Mouse (Mus musculus): ENCODE results near the gene Man1b1. TPM values are rescaled to one million over a fixed set of nuclear protein-coding genes. Genes with fewer than 3 reads are reported as not detected.

Gene Man1b1
- polyA plus RNA-seq, 1 experiment = 19.6 TPM

DNA sequence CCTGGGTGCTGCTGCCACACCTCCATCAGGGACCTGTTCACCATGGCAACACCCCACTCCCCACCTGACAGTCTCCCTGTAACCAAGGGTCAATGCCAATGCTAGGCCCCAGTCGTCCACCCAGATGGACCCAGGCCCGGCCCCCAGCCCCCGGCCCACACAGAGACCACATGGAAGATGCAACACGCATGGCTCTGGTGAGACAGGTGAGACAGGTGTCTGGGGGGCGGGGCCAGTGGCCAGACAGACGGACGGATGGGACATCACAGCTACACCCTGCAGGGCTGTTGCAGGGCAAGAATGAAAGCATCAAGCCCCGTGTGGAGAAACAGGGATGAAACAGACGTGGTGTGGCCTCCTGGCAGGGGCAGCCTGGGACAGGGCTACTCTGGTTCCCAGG is 38.4 kb upstream of the Man1b1 start:
- H3K36me3 ChIP-seq (ENCODE audit: control insufficient read depth, insufficient read depth, low read length) = no peaks in the 10 kb centered on the region
- no peaks in the 10 kb centered on the region for H3K4me1 ChIP-seq (ENCODE audit: control insufficient read depth, insufficient read depth, low read length)
- DNase-seq = no peak
- WGBS = 82% methylated on average over 9 of the region's 9 CpGs
- TF ChIP-seq POLR2A (IDR thresholded peaks at IDR 0.05; ENCODE audit: low read depth, low read length) = no peak
- no peak for TF ChIP-seq CTCF (conservative IDR thresholded peaks at IDR 0.05; ENCODE audit: insufficient read depth, insufficient read length, low read depth, low read length)
- no peaks in the 10 kb centered on the region; the same call in 1 of the 2 replicates for H3K27me3 ChIP-seq (replicated peaks; ENCODE audit: control insufficient read depth, insufficient read depth, low read length)
- H3K27ac ChIP-seq (ENCODE audit: insufficient read depth, low read depth, low read length) = no peak overlapping the region
- no peak overlapping the region for H3K4me3 ChIP-seq (ENCODE audit: insufficient read depth, low read depth, low read length)

DNA sequence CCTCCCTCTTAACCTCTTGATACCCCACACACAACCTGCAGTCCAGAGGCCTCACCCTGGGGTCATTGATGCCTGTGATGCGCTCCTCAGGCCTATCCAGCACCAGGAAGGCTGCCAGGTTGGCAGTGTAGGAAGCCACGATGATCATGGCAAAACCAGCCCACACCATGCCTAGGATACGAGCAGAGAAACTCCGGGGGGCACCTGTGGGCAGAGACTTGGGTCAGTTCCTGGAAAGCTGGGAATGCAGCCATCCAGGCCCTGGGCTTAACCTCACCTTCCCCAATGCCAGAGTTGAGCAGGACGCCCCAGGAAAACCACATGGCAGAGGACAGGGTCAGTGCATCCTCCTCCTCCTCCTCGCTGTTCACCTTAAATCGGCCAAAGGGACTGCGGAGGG is 35.0 kb upstream of the Man1b1 start:
- no peaks in the 10 kb centered on the region for H3K4me1 ChIP-seq (ENCODE audit: control insufficient read depth, insufficient read depth, low read length)
- H3K27me3 ChIP-seq (replicated peaks; ENCODE audit: control insufficient read depth, insufficient read depth, low read length) = no peaks in the 10 kb centered on the region; the same call in 1 of the 2 replicates
- no peak overlapping the region for H3K4me3 ChIP-seq (ENCODE audit: insufficient read depth, low read depth, low read length)
- no peak overlapping the region for H3K27ac ChIP-seq (ENCODE audit: insufficient read depth, low read depth, low read length)
- 69% methylated on average over 8 of the region's 8 CpGs for WGBS
- no peaks in the 10 kb centered on the region for H3K36me3 ChIP-seq (ENCODE audit: control insufficient read depth, insufficient read depth, low read length)
- DNase-seq = no peak
- no peak for TF ChIP-seq CTCF (conservative IDR thresholded peaks at IDR 0.05; ENCODE audit: insufficient read depth, insufficient read length, low read depth, low read length)
- no peak for TF ChIP-seq POLR2A (IDR thresholded peaks at IDR 0.05; ENCODE audit: low read depth, low read length)

DNA sequence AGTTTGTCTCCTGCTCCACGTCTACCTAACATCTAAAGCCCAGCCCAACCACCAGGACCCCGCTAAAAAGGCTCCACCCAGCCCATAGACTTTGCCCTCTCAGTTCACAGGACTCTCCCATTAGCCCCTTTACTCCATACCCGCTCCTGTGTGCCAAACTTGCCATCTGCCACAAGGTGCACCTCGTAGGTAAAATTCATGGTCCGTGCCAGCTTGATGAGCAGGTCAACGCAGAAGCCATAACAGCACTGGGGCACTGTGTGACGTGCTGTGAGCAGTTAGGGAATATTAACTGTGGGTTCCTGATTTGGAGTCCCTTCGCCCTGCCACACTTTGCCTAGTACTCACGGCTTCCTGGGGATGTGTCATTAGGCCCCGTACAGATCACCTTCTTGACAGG is 34.1 kb upstream of the Man1b1 start:
- H3K27ac ChIP-seq (ENCODE audit: insufficient read depth, low read depth, low read length) = no peak overlapping the region
- H3K4me1 ChIP-seq (ENCODE audit: control insufficient read depth, insufficient read depth, low read length) = no peaks in the 10 kb centered on the region
- WGBS = 72% methylated on average over 10 of the region's 10 CpGs
- no peaks in the 10 kb centered on the region for H3K36me3 ChIP-seq (ENCODE audit: control insufficient read depth, insufficient read depth, low read length)
- H3K4me3 ChIP-seq (ENCODE audit: insufficient read depth, low read depth, low read length) = no peak overlapping the region
- DNase-seq = no peak
- TF ChIP-seq POLR2A (IDR thresholded peaks at IDR 0.05; ENCODE audit: low read depth, low read length) (no peak), CTCF (conservative IDR thresholded peaks at IDR 0.05; ENCODE audit: insufficient read depth, insufficient read length, low read depth, low read length) (no peak)
- no peaks in the 10 kb centered on the region for H3K27me3 ChIP-seq (replicated peaks; ENCODE audit: control insufficient read depth, insufficient read depth, low read length)

DNA sequence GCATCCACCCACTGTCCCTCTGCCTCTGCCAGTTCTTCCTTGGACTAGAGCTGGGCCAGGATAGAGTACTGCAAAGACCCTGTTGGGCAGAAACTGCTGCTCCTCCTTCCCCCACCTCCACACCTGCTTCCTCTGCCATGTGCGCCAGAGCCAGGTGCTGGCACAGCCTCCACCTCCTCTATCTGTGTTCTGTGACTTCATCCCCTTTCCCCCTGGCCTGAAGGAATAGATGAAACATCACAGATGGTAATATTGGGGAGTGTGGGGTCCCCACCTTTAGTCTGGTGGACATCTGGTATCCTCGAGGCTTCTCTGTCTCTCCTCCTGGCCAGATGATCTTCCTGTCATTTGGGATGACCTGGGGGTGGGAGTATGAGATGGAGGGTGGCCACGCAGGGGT is 28.7 kb upstream of the Man1b1 start:
- WGBS = 62% methylated on average over 3 of the region's 3 CpGs
- Histone ChIP-seq H3K27ac (ENCODE audit: insufficient read depth, low read depth, low read length) (no peak overlapping the region), H3K4me1 (ENCODE audit: control insufficient read depth, insufficient read depth, low read length) (no peaks in the 10 kb centered on the region), H3K4me3 (ENCODE audit: insufficient read depth, low read depth, low read length) (no peak overlapping the region), H3K27me3 (replicated peaks; ENCODE audit: control insufficient read depth, insufficient read depth, low read length) (no peaks in the 10 kb centered on the region), H3K36me3 (ENCODE audit: control insufficient read depth, insufficient read depth, low read length) (no peaks in the 10 kb centered on the region)
- DNase-seq = no peak
- TF ChIP-seq CTCF (conservative IDR thresholded peaks at IDR 0.05; ENCODE audit: insufficient read depth, insufficient read length, low read depth, low read length) (no peak), POLR2A (IDR thresholded peaks at IDR 0.05; ENCODE audit: low read depth, low read length) (no peak)

DNA sequence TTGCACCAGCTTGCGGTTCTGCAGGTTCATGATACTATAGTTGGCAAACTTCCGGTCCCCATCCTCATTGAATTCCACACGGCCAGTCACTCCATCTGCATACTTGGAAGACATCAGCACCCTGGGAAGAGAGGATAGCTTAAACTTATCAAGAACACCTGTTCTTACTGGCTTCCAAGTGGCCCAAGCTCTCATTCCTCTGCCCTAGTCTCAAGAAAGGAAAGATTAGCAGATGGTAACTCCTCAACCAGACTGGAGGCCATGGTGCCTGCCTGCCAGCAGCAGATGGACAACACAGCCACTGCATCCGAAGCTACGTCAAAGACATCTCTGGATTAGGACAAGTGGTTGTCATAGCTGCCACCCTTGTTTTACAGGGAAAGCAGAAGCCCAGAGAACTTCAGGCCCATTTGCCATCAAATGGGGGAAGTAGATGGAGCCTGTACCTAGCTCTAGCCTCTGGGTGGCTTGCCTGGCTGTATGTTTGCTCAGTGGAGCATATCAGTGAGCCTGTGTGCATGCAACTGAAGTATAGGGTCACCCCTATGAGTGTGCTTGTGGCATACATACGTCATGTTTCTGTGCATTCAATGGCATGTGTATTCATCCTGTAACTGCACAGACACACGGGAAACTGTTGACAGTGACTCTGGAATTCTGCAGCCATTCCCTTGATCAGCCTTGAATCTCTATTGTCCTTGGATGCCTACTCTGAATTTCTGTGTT is 28.0 kb upstream of the Man1b1 start:
- Histone ChIP-seq H3K36me3 (ENCODE audit: control insufficient read depth, insufficient read depth, low read length) (no peaks in the 10 kb centered on the region), H3K27me3 (replicated peaks; ENCODE audit: control insufficient read depth, insufficient read depth, low read length) (no peaks in the 10 kb centered on the region), H3K27ac (ENCODE audit: insufficient read depth, low read depth, low read length) (no peak overlapping the region), H3K4me1 (ENCODE audit: control insufficient read depth, insufficient read depth, low read length) (no peaks in the 10 kb centered on the region), H3K4me3 (ENCODE audit: insufficient read depth, low read depth, low read length) (no peak overlapping the region)
- no peak for DNase-seq
- TF ChIP-seq CTCF (conservative IDR thresholded peaks at IDR 0.05; ENCODE audit: insufficient read depth, insufficient read length, low read depth, low read length) (no peak), POLR2A (IDR thresholded peaks at IDR 0.05; ENCODE audit: low read depth, low read length) (no peak)
- 68% methylated on average over 7 of the region's 7 CpGs for WGBS

DNA sequence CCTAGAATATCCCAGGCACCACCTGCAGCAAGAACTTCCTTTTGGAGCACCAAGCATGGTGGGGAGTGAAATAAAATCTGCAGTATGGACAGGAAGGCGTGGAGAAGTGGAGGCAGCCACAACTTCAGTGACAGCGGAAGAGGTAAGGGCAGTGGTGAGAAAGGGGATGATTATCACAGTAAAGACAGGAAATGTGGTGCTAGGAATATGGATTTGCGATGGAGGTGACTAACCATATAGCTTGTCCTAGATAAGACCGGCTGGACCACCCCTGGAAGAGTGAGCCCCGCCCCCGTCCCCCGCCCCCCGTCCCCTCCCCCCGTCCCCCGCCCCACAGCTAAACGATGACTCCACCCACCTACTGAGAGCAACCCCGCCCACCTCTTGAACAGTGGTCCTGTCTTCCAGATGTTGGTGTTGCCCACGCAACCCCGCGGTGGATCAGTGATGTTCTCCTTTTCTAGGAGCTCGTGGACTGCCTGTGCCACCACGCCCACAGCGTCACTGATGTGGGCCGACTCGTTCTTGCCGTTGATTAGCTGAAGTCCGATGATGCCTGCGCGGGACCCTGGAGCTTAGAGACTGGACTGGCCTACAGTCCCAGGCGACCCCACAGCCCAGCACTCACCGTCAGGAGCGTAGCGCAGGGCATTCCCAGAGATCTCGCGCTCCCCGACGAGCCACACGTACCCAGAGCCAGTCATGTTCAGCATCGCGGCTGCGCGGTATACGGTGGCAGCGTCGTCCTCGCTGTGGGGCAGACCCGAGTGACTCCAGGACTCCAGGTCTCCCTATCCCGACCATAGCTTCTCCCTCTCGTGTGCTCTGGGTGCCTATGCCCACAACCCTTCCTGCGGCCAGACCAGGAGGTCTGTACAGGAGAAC is 27.2 kb upstream of the Man1b1 start:
- H3K27me3 ChIP-seq (replicated peaks; ENCODE audit: control insufficient read depth, insufficient read depth, low read length) = no peaks in the 10 kb centered on the region
- DNase-seq = no peak
- 2% methylated on average over 45 of the region's 45 CpGs for WGBS
- no peak for TF ChIP-seq CTCF (conservative IDR thresholded peaks at IDR 0.05; ENCODE audit: insufficient read depth, insufficient read length, low read depth, low read length)
- TF ChIP-seq POLR2A (IDR thresholded peaks at IDR 0.05; ENCODE audit: low read depth, low read length) = no peak
- no peaks in the 10 kb centered on the region for H3K4me1 ChIP-seq (ENCODE audit: control insufficient read depth, insufficient read depth, low read length)
- H3K27ac ChIP-seq (ENCODE audit: insufficient read depth, low read depth, low read length) = no peak overlapping the region
- H3K4me3 ChIP-seq (ENCODE audit: insufficient read depth, low read depth, low read length) = peak overlapping the region; percentile 42; the same call in 1 of the 2 replicates
- H3K36me3 ChIP-seq (ENCODE audit: control insufficient read depth, insufficient read depth, low read length) = no peaks in the 10 kb centered on the region

Data from kidney, adult 2 months (tissue).